Mouse (Mus musculus) midbrain, postnatal 0 days (tissue): ENCODE measurements around the gene Eml1. TPM values are rescaled to one million over a fixed set of nuclear protein-coding genes. Genes with fewer than 3 reads are reported as not detected.

Experiments
- ATAC-seq: fragments of 200-750 bp; cut with Nextera tagmentation; 2 replicates; pipeline ENCODE4 v1.8.0; 2017; ENCODE audit warnings: moderate number of reproducible peaks, mild to moderate bottlenecking, moderate TSS enrichment, moderate library complexity; ENCODE audit not compliant: low FRiP score
- DNase-seq: peaks from one replicate; pipeline ENCODE4 v3.0.0-alpha.2; 2015; ENCODE audit warnings: low spot score
- H3K27ac ChIP-seq: fragments of 300-500 bp; sonication (generic); 2 replicates; pipeline ENCODE4 v1.5.1; 2014; ENCODE audit warnings: low read depth, mild to moderate bottlenecking, low read length, mixed read lengths
- H3K27me3 ChIP-seq: fragments of 300-500 bp; sonication (generic); 2 replicates; pipeline ENCODE4 v1.6.1; 2014; ENCODE audit warnings: low read length, control low read depth, mixed read lengths; ENCODE audit not compliant: insufficient read depth
- H3K36me3 ChIP-seq: fragments of 300-500 bp; sonication (generic); 2 replicates; pipeline ENCODE4 v1.6.1; 2014; ENCODE audit warnings: low read length, control low read depth, mixed read lengths; ENCODE audit not compliant: insufficient read depth
- H3K4me1 ChIP-seq: fragments of 300-500 bp; sonication (generic); 2 replicates; pipeline ENCODE4 v1.6.1; 2014; ENCODE audit warnings: mild to moderate bottlenecking, control low read depth, antibody characterized with exemption, low read length, mixed read lengths; ENCODE audit not compliant: insufficient read depth
- H3K4me2 ChIP-seq: fragments of 300-500 bp; sonication (generic); 2 replicates; pipeline ENCODE4 v1.6.1; 2014; ENCODE audit warnings: low read depth, mild to moderate bottlenecking, low read length, mixed read lengths; ENCODE audit not compliant: poor library complexity, severe bottlenecking
- H3K4me3 ChIP-seq: fragments of 300-500 bp; sonication (generic); 2 replicates; pipeline ENCODE4 v1.5.1; 2014; ENCODE audit warnings: low read depth, mild to moderate bottlenecking, low read length, moderate library complexity
- H3K9ac ChIP-seq: fragments of 300-500 bp; sonication (generic); replicated peaks from 2 replicates; pipeline ENCODE4 v1.6.1; 2014; ENCODE audit warnings: mild to moderate bottlenecking, low read length, moderate library complexity, mixed read lengths; ENCODE audit not compliant: poor library complexity, severe bottlenecking
- H3K9me3 ChIP-seq: fragments of 300-500 bp; sonication (generic); 2 replicates; pipeline ENCODE4 v1.6.1; 2016; ENCODE audit warnings: low read length, control low read depth
- CTCF ChIP-seq: IDR thresholded peaks from 2 replicates; pipeline ENCODE4 v1.5.1; 2016; ENCODE audit warnings: antibody characterized with exemption, mild to moderate bottlenecking
- WGBS: fragments of 180-500 bp; shearing (Covaris S2); extraction: QIAGEN DNeasy Blood & Tissue Kit; methylation state at CpG from one replicate; pipeline ENCODE4 v1.1.7; 2014; 5-methylcytosine and 5-hydroxymethylcytosine counted together
- polyA plus RNA-seq: library from polyadenylated mRNA; unstranded; fragments of >200 nt; fragmentation: Nextera tagmentation; extraction: Ambion mirVana; gene quantifications from 2 replicates; pipeline ENCODE4 v1.2.1, GENCODE M21; 2015
- total RNA-seq: library from RNA; depleted of rRNA; stranded (reverse); fragments of >200 nt; gene quantifications from 2 replicates; pipeline ENCODE4 v1.2.3, GENCODE M21; 2014

The Eml1 gene
- total and polyA plus RNA-seq, 2 experiments from 2014 or later, result 34.0 to 52.0 TPM

- H3K9ac ChIP-seq, result no peak overlapping the region
- peak; percentile 89 for TF ChIP-seq CTCF
- H3K27me3 ChIP-seq, result no peaks in the 10 kb centered on the region
- no peak overlapping the region for H3K4me2 ChIP-seq
- H3K36me3 ChIP-seq, result peaks cover 22% of the 10 kb centered on the region
- peak; percentile 58; the same call in 1 of the 2 replicates for ATAC-seq
- no peaks in the 10 kb centered on the region for H3K4me1 ChIP-seq
- DNase-seq, result peak; percentile 78
- H3K9me3 ChIP-seq, result no peaks in the 10 kb centered on the region
- H3K4me3 ChIP-seq, result no peak overlapping the region
- no peak overlapping the region for H3K27ac ChIP-seq
- 23% methylated on average over 6 of the region's 6 CpGs for WGBS
Observed at GRCm38 (mm10) chr12:108541088-108541487, 170.3 kb downstream of the Eml1 start.

GRCm38 (mm10) chr12:108546508-108547153 is 175.9 kb downstream of the Eml1 start:
- WGBS, result 8% methylated on average over 10 of the region's 10 CpGs
- Histone ChIP-seq H3K27me3 (no peaks in the 10 kb centered on the region), H3K9me3 (no peaks in the 10 kb centered on the region), H3K4me2 (no peak overlapping the region; the same call in 1 of the 2 replicates), H3K4me3 (no peak overlapping the region), H3K36me3 (no peaks in the 10 kb centered on the region), H3K27ac (no peak overlapping the region), H3K4me1 (0 out of 2 replicates have a peak, but pooled peaks cover 6% of the 10 kb centered on the region), H3K9ac (no peak overlapping the region)
- no peak for TF ChIP-seq CTCF
- DNase-seq, result no peak
- ATAC-seq, result 0 out of 2 replicates have a peak, but pooled peaks have one; percentile 41

GRCm38 (mm10) chr12:108547251-108547875 is 176.6 kb downstream of the Eml1 start:
- peak; percentile 53 for TF ChIP-seq CTCF
- ATAC-seq, result no peak
- H3K4me2 ChIP-seq, result no peak overlapping the region; the same call in 1 of the 2 replicates
- no peaks in the 10 kb centered on the region for H3K36me3 ChIP-seq
- H3K4me1 ChIP-seq, result peaks cover 6% of the 10 kb centered on the region; the same call in 1 of the 2 replicates
- H3K4me3 ChIP-seq, result no peak overlapping the region
- no peak for DNase-seq
- H3K9me3 ChIP-seq, result no peaks in the 10 kb centered on the region
- 54% methylated on average over 15 of the region's 15 CpGs for WGBS
- H3K27me3 ChIP-seq, result no peaks in the 10 kb centered on the region
- H3K9ac ChIP-seq, result no peak overlapping the region
- H3K27ac ChIP-seq, result 0 out of 2 replicates have a peak overlapping the region, but pooled peaks have one; percentile 32

- Histone ChIP-seq H3K27me3 (no peaks in the 10 kb centered on the region), H3K4me2 (no peak overlapping the region), H3K36me3 (no peaks in the 10 kb centered on the region), H3K9ac (no peak overlapping the region), H3K9me3 (no peaks in the 10 kb centered on the region), H3K4me1 (peaks cover 13% of the 10 kb centered on the region; the same call in 1 of the 2 replicates), H3K4me3 (no peak overlapping the region), H3K27ac (no peak overlapping the region)
- DNase-seq (no peak), ATAC-seq (no peak)
- 84% methylated on average over 7 of the region's 7 CpGs for WGBS
- no peak for TF ChIP-seq CTCF
Observed at GRCm38 (mm10) chr12:108551731-108552130, 181.0 kb downstream of the Eml1 start.

- WGBS, result 50% methylated on average over 6 of the region's 6 CpGs
- Histone ChIP-seq H3K4me1 (peaks cover 12% of the 10 kb centered on the region; the same call in 1 of the 2 replicates), H3K4me2 (no peak overlapping the region), H3K27me3 (no peaks in the 10 kb centered on the region), H3K9me3 (no peaks in the 10 kb centered on the region), H3K4me3 (no peak overlapping the region), H3K27ac (no peak overlapping the region), H3K9ac (no peak overlapping the region), H3K36me3 (no peaks in the 10 kb centered on the region)
- TF ChIP-seq CTCF, result no peak
- DNase-seq, result no peak
- no peak for ATAC-seq
Observed at GRCm38 (mm10) chr12:108553079-108553478, 182.3 kb downstream of the Eml1 start.
